Mouse (Mus musculus) cerebellum, adult 9-10 months (tissue): ENCODE results near the gene 9230104L09Rik.

Experiments used
- DNase-seq: peaks from one replicate; pipeline ENCODE4 v3.0.0; 2022

The 9230104L09Rik gene

GRCm38 (mm10) chr2:148864966-148865365 is at the start of gene 9230104L09Rik:
TSS of gene 9230104L09Rik (minus strand) at chr2:148865038.
- no peak for DNase-seq

- DNase-seq, result peak; percentile 63
Observed at GRCm38 (mm10) chr2:148902286-148902685, 37.4 kb upstream of the 9230104L09Rik start.

DNA sequence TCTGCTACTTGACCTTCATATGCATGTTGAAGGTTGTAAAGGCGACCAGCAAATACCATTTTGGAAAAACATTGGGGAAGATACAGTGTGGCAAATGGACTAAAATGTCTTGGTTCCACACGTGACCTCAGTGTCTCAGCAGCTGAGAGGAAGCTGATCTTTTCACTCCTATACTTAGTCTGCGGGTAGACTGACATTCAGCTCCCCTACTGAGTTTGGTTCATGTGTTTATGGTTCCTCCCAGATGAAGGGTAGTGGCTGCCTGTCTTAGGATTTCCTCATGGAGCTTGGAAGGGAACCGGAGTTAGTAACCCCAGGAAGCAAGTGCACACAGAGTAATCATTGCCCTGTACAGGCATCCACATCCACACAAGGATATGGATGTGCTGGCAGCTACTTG is 35.5 kb upstream of the 9230104L09Rik start:
- DNase-seq, result no peak

GRCm38 (mm10) chr2:148896219-148896618 is 31.4 kb upstream of the 9230104L09Rik start:
- DNase-seq, result no peak

GRCm38 (mm10) chr2:148893107-148893506 is 28.3 kb upstream of the 9230104L09Rik start:
- DNase-seq, result no peak

DNA sequence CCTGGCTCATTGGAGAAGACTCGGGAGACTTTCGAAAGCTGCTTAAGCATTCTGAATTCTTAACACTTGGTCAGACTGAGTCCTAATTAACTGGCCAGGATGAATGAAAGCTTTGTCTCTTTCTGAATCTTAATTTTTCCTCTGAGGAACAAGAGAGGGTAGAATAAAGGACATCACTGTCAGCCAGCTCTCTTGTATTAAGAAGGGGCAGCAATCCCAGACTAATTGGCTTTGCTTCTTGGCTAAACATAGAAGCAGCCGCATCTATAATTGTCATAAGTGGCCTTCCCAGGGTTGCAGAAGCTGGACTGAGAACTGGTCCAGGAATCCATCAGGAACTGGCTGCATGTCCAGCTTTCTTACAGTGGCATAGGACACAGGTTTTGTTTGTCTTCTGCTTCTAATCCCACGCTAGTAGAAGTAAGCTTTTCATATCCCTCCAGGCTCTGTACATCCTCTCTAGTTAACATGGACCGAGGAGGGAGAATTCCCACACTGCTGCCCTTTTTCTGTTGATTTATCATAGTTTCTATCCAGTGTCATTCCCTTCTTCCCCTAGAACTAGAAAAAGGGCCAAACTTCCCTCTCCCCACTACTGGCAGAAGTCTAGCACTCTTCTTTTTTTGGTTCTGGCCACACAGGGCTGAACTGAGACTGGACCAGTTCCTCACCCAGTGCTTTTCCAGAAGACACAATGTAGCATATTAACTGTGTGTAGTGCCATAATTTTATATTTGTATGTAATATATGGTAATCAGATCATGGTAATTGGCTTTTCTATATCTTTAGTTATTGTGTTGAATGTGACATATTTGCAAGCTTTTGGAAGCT is 25.4 kb upstream of the 9230104L09Rik start:
- DNase-seq, result peak; percentile 31

- DNase-seq, result no peak
Observed at GRCm38 (mm10) chr2:148889331-148890010, 24.6 kb upstream of the 9230104L09Rik start.

DNA sequence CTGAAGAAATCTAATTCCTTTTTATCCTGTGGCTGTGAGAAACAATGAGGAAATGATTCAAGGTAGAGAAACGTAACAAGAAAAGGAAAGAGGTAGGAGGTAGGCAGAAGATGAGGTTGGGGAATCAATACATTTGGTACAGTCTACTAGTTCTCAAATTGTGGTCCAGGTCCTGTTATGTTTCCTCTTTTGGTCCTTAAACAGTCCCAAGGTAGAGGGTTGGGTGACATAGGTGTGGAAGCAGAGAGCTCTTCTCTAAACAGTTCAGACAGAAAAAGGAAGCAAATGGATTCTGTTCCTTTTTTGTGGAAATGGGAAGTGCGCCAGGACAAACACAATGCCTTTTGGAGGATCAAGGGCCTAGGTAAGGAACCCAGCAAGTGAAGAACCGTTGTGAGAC is 24.0 kb upstream of the 9230104L09Rik start:
- DNase-seq, result no peak

DNA sequence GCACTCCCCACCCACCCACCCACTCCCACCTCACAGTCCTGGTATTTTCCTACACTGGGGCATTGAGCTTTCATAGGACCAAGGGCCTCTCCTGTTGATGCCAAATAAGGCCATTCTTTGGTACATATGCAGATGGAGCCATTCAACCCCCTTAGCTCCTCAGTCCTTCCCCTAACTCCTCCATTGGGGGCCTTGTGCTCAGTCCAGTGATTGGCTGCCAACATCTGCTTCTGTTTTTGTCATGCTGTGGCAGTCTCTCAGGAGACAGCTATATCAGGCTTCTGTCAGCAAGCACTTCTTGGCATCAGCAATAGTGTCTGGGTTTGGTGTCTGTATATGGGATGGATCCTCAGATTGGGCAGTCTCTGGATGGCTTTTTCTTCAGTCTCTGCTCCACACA is 19.9 kb upstream of the 9230104L09Rik start:
- DNase-seq, result no peak

DNA sequence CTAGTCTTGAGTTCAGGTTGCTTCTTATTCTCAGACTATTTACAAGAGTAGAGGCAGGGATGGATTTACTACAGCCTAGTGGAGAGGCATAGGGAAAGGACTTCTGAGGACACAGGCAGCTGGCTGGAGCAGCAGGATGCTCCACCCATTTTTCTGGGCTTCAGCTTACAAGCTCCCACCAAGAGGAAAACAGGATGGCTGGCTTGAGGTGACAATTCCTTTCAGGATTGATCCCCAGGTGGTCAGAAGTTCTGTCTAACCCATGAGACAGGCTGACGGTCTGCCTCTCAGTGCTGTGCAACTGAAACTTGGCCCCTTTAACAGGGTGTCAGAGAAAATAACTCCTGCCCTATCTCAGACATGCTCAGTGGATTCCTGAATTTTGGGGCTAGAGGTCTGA is 14.4 kb upstream of the 9230104L09Rik start:
- no peak for DNase-seq

DNA sequence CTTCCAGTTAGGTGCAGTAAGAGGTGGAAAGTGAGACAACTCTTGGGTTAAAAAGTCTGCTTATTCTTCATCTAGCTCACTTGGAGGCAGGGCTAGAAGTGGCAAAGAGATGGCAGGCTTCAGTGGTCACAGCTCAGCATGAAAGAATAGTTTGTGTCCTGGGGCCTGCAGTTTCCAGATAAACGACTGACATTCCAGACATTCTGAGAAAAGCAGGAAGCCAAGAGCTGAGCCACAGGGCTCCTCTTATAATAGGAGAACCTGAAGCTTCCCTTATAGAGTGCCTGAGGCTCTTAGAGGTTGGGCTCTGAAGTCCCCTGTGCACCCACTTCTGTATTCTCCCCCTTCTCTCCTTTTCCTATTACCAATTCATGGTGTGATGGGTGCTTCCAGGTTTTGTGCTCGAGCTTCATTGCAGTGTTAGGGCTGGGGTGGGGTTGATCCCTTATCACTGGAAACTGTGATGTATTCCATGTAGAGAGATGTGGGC is 13.8 kb upstream of the 9230104L09Rik start:
- no peak for DNase-seq

- DNase-seq, result no peak
Observed at GRCm38 (mm10) chr2:148877016-148877770, 12.4 kb upstream of the 9230104L09Rik start.

DNA sequence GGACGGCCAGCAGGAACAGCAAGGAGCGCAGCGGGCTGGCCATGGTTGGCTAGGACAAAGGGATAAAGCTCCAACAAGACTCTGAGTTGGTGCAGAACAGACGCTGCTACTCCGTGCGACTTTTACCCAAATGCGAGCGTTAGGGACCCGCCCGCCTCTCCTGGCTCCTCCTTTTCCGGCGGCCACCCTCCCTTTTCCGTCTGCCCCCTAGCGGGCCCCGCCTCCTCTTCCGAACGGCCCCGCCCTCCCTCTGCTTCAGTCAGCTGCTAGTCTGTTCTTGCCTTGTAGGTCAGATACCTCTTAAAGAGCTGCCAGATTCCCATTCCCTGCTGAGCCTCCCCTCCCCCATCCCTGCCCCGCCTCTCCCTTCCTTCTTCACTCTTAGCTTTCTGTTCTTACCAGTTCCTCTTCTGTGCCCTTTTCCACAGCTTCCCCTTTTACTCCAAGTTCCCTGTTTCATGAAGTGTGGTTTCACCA is 10.5 kb upstream of the 9230104L09Rik start, which contains the start of gene Cst3:
Cst3 (minus strand) TSS at position 358 of the 477 bp plus-strand sequence.
- DNase-seq, result peak; percentile 86

DNA sequence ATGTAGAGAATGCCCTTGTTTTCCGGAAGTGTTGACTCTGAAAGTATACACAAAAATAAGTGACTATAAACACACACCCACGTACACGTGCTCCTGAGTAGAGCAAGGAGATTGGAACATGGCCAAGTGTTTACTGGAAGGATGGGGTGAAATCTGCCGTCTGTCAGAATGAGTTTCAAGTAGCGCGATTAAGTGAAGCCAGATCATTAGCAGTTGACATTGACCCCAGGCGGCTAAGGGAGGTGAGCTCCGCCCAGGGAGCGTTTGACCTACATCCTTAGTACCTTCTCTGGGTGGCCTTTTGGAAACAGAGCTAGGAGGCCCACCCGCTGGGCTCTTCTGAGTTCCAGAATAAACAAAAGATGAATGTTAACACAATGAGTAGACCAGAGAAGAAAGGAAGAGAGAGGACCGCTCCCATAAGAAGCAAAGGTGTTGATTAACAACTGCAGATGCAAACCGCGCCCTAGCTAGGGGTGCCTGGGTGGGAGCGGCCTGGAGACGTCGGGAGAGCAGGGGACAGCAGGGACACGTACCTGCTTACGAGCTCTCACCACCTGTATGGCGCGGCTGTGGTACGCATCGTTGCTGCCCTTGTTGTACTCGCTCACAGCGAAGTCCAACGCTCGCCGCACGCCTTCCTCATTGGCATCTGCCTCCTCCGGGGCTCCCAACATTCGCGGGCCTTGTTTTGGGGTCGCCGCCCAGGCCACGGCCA is 9.9 kb upstream of the 9230104L09Rik start:
- peak; percentile 59 for DNase-seq

- no peak for DNase-seq
Observed at GRCm38 (mm10) chr2:148874224-148874616, 9.4 kb upstream of the 9230104L09Rik start.

DNA sequence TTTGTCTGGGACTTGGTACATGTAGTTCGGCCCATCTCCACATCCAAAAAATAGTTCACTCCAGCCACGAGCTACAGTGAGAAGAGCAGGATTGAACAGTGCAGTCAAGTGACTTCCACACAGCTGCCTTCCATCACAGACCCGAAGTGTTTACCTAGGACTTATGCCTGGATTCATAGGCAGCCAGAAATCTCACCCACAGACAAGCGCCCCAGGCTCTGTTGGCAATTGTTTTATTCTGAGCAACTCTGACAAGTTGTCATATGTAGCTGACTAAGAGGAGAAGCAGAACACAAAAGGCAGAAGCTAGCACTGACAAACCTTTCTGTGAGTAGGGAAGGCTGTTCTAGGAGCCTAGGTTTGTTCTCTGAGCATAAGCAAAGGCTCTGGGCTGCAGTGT is 8.0 kb upstream of the 9230104L09Rik start:
- DNase-seq, result no peak

- no peak for DNase-seq
Observed at GRCm38 (mm10) chr2:148870526-148870925, 5.7 kb upstream of the 9230104L09Rik start.

- no peak for DNase-seq
Observed at GRCm38 (mm10) chr2:148868959-148869358, 4.1 kb upstream of the 9230104L09Rik start.

DNA sequence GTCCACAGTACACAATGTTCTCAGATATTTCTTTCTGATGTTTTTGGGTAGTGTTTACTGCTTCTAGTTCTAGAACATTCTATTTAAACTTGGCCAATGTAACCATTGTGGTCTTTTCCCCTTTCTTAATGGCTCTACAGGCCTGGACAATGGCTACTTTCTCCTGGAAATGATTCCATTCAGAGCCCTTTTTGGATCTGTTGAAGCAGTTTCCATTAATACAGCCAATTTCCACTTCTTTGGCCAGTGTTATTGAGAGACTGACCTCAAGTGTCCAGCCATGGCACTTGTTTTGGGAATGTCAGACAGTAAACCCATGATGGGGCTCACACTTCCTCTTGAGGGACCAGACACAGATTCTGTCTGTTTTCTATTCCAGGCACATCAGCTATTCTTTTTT is 3.1 kb downstream of the 9230104L09Rik start:
- no peak for DNase-seq

DNA sequence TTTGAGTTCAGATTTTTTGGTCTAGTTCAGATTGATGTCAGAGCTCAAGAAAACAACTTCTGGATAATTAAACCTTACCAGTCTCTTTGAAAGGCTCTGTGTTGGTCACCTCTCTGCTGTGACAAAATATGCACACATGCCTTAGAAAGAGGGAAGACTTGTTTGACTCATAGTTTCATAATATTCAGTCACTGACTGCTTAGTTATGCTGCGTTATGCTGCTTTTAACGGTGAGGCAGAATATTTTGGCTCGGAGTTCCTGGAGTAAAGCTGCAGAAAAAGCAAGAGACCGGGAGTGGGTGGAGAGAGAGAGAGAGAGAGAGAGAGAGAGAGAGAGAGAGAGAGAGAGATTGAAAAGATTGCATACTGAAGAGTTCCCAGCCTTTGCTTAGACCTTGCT is 3.8 kb downstream of the 9230104L09Rik start:
- DNase-seq, result no peak

DNA sequence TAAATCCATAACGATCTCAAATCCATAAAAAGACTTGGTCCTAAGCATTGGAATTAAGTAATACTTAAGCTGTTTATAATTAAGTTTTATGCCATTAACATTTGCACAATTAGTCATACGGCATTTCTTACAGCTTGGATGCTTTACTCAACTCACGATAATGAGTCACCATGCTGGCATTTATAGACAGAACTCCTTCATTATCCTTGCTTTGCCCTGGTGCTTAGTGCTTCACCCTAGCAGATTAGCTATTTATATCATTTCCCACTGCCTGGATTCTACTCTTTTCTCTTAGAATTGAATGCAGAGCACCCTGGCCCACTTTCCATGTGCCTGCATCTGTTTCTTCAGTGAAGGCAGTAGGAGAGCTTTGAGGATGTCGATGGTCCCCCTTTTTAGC is 7.3 kb downstream of the 9230104L09Rik start:
- DNase-seq, result no peak

DNA sequence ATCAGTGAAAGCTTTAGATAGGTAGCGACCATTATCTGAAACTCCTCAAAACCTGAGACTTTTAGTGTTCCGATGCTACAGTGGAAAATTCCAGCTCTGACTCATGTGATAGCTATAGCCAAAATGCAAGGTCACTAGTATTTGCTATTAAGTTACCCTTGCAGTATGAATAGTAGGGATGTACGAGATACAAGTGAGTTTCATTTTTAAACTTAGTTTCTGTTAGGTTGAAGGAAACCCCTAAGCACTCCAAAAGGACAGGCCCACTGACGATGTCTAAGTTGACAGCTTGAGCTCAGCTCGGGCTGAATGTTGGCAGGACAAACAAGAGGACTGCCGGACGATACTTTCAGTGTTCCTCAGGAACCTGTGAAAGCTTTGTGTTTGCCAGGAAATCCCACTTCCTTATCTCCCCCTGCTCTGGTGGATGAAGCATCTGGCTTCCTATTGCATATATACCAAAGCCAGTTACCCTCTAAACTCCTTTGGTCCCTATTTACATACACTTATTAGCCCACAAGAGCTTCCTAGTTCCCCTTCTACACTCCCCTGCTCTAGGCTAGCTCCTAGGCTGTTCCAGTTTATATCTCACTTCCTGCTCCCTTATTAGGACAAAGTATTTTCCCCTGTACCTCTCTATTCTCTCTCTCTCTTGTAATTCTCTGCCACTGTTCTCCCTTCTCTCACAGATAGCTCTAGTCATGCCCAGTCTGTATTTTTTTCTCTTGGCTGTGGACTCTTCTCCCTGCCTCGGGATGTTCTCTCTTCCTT is 8.0 kb downstream of the 9230104L09Rik start:
- DNase-seq, result no peak
